Mouse (Mus musculus) thymus, adult 2 months (tissue): ENCODE measurements around the gene Rps6kl1.

Experiments
- CTCF ChIP-seq: fragments of 200-500 bp; IDR thresholded peaks from 2 replicates; pipeline ENCODE4 v1.5.1; 2012; ENCODE audit warnings: mild to moderate bottlenecking, control low read depth, low read length, moderate library complexity, borderline replicate concordance; ENCODE audit not compliant: control insufficient read depth, poor library complexity, insufficient read depth; ENCODE audit errors: extremely low read depth
- POLR2A ChIP-seq: fragments of 200-500 bp; IDR thresholded peaks from 2 replicates; pipeline ENCODE4 v1.6.1; 2012; ENCODE audit warnings: mild to moderate bottlenecking, low read length, control low read depth, moderate library complexity; ENCODE audit not compliant: control insufficient read depth, poor library complexity, insufficient read depth; ENCODE audit errors: extremely low read depth

DNA sequence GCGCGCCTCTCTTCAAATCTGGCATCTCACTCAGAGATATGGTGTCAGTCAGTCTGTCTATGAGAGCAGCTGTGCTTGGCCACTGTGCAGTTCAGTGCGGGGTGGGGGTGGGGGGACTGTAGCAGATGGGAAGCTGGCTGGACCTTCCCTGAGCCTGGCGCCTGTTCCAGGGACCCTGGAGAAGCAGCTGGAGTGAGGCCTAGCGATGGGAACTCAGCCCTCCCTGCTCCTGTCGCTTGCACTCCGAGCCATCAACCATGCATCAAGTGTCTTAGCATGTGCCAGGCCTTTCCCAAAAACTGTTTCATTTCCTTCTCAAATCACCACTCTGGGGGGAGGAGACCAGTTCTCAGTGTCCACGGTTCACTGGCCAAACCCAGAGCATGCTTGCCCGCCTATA lies 5.4 kb downstream of the Rps6kl1 start:
- TF ChIP-seq CTCF: no peak
- TF ChIP-seq POLR2A: no peak
